Mouse (Mus musculus) G1E (cell line): ENCODE results near the gene Tmem121.

Source experiments
- CTCF ChIP-seq: IDR thresholded peaks from 2 replicates; pipeline ENCODE4 v1.5.1; 2012; ENCODE audit warnings: low read depth, low read length, inconsistent platforms, mixed read lengths
- GATA1 ChIP-seq: IDR thresholded peaks from 2 replicates; pipeline ENCODE4 v1.6.1; 2012; ENCODE audit warnings: borderline replicate concordance, low read length, inconsistent platforms, mixed read lengths
- POLR2AphosphoS5 ChIP-seq: IDR thresholded peaks from 2 replicates; pipeline ENCODE4 v1.6.1; 2012; ENCODE audit warnings: low read depth, low read length, inconsistent platforms; ENCODE audit not compliant: insufficient replicate concordance

- TF ChIP-seq CTCF (no peak), GATA1 (no peak), POLR2AphosphoS5 (no peak)
These were observed 15.6 kb downstream of the Tmem121 start for GRCm38 (mm10) chr12:113201301-113201700.
